ENCODE assay signal across 13 mouse cellular contexts in genomic region chr3:88754283-88754682, GRCm38 (mm10). TPM values are rescaled to one million over a fixed set of nuclear protein-coding genes. Genes with fewer than 3 reads are reported as not detected.
DNase-seq lines count a peak whose midpoint lies in the region; ATAC-seq and TF ChIP-seq lines count a peak whose summit lies in the region.
"Had no signal": no experiment of that assay in that cellular context is flagged by ENCODE, and none has a peak within 500 bp of the region (broad histone marks: within the 10 kb centered on the region; RNA-seq: fewer than 3 reads in every experiment).

No protein-coding gene starts in this region.

- DNase-seq in kidney, postnatal 0 days (ENCODE audit: low spot score): peak; percentile 26
- no peak for DNase-seq in kidney, postnatal 10 days
- peak; percentile 68 for DNase-seq in A20 (ENCODE audit: low read depth, low spot score)
- peak; percentile 44 for DNase-seq in NIH3T3 (ENCODE audit: low read depth)
- no peak for DNase-seq in liver, embryonic 11.5 days (ENCODE audit: low spot score)
- no peak for DNase-seq in right cerebral cortex, adult 18-20 months
- no peak for DNase-seq in right cerebral cortex, postnatal 4 days
- DNase-seq: cerebellum, adult 18-20 months; gastrocnemius, postnatal 10 days; heart, postnatal 36 days; thymus, postnatal 14 days had no signal

- H3K4me2 ChIP-seq in kidney, postnatal 0 days (ENCODE audit: low read length): no peak overlapping the region
- H3K4me2 ChIP-seq in liver, embryonic 11.5 days: no peak overlapping the region

- H3K27me3 ChIP-seq in kidney, postnatal 0 days (ENCODE audit: insufficient read depth, low read length): no peaks in the 10 kb centered on the region
- no peaks in the 10 kb centered on the region for H3K27me3 ChIP-seq in liver, embryonic 11.5 days (replicated peaks; ENCODE audit: control insufficient read depth, insufficient read depth, low read length)

- no peak; the same call in 1 of the 2 replicates for ATAC-seq in kidney, postnatal 0 days (replicated peaks; ENCODE audit: low FRiP score, low read depth)
- peak; percentile 57; the same call in 1 of the 2 replicates for ATAC-seq in liver, embryonic 11.5 days (replicated peaks; ENCODE audit: low FRiP score)
- no peak for ATAC-seq in inflammation-experienced regulatory T-cells, adult 6 months
- ATAC-seq: activated CD4-positive, CD25-positive, alpha-beta regulatory T cell, adult 4 months had no signal

- no peaks in the 10 kb centered on the region for H3K36me3 ChIP-seq in kidney, postnatal 0 days (ENCODE audit: insufficient read depth, low read length)
- no peaks in the 10 kb centered on the region for H3K36me3 ChIP-seq in liver, embryonic 11.5 days (ENCODE audit: control insufficient read depth, insufficient read depth, low read length)

- no peak overlapping the region for H3K9ac ChIP-seq in kidney, postnatal 0 days (ENCODE audit: low read depth, low read length)
- no peak overlapping the region for H3K9ac ChIP-seq in liver, embryonic 11.5 days (ENCODE audit: low read depth, low read length)

- peak; percentile 61 for TF ChIP-seq CTCF in kidney, postnatal 0 days (IDR thresholded peaks at IDR 0.05; ENCODE audit: low read depth)

- H3K4me3 ChIP-seq in kidney, postnatal 0 days (replicated peaks; ENCODE audit: low read depth, low read length): no peak overlapping the region
- H3K4me3 ChIP-seq in liver, embryonic 11.5 days (ENCODE audit: low read depth, low read length): no peak overlapping the region

- no peak overlapping the region for H3K27ac ChIP-seq in kidney, postnatal 0 days
- H3K27ac ChIP-seq in liver, embryonic 11.5 days (ENCODE audit: low read depth, low read length): no peak overlapping the region

- 74% methylated on average over 4 of the region's 4 CpGs for WGBS in kidney, postnatal 0 days
- WGBS in liver, embryonic 11.5 days: 50% methylated on average over 4 of the region's 4 CpGs

- H3K9me3 ChIP-seq in kidney, postnatal 0 days (replicated peaks; ENCODE audit: low read length): no peaks in the 10 kb centered on the region
- H3K9me3 ChIP-seq in liver, embryonic 11.5 days (ENCODE audit: control insufficient read depth, low read length): no peaks in the 10 kb centered on the region

- H3K4me1 ChIP-seq in kidney, postnatal 0 days (replicated peaks; ENCODE audit: insufficient read depth, low read length): peaks cover 8% of the 10 kb centered on the region; the same call in 1 of the 2 replicates
- peaks cover 14% of the 10 kb centered on the region for H3K4me1 ChIP-seq in liver, embryonic 11.5 days (replicated peaks; ENCODE audit: control insufficient read depth, insufficient read depth, low read length)

RNA-seq across cellular contexts. Expression of gene Syt11, which starts 20.7 kb away (rescaled TPM):
- polyA plus RNA-seq in kidney, postnatal 0 days (2015; fragmentation: Nextera tagmentation; extraction: Ambion mirVana): 8.8 and 9.1 TPM in 2 replicates
- polyA plus RNA-seq in liver, embryonic 11.5 days (2014; fragmentation: Nextera tagmentation; extraction: Ambion mirVana): 4.7 and 5.2 TPM in 2 replicates
- 100 to 1,000 TPM; 105 to 132 (median 111) TPM for polyA plus RNA-seq in inflammation-experienced regulatory T-cells, adult 6 months (2017; shearing (Covaris generic))

RNA-seq across cellular contexts. Expression of gene Rit1, which starts 37.6 kb away (rescaled TPM):
- polyA plus RNA-seq in kidney, postnatal 0 days (2015; fragmentation: Nextera tagmentation; extraction: Ambion mirVana): 58.6 and 62.5 TPM in 2 replicates
- polyA plus RNA-seq in liver, embryonic 11.5 days (2014; fragmentation: Nextera tagmentation; extraction: Ambion mirVana): 33.9 and 34.4 TPM in 2 replicates
- 10 to 100 TPM; 34.1 to 55.2 (median 40.3) TPM for polyA plus RNA-seq in inflammation-experienced regulatory T-cells, adult 6 months (2017; shearing (Covaris generic))

Comparison
In these comparisons a context has a peak if more than half of its experiments do, and no peak if none do; other contexts are left out.
1. DNase-seq: peak in kidney, postnatal 0 days (single experiment), A20 (single experiment) and NIH3T3 (single experiment); none in kidney, postnatal 10 days (single experiment), liver, embryonic 11.5 days (single experiment), right cerebral cortex, adult 18-20 months (single experiment) and right cerebral cortex, postnatal 4 days (single experiment).
2. RNA of gene Syt11, which starts 20.7 kb away (polyA plus RNA-seq): 105 to 132 TPM in inflammation-experienced regulatory T-cells, adult 6 months; 8.8 to 9.1 TPM in kidney, postnatal 0 days and 4.7 to 5.2 TPM in liver, embryonic 11.5 days; every median in the first group is over 10 times any median in the second.